Mouse (Mus musculus): ENCODE data around the gene Zfp366. TPM values are rescaled to one million over a fixed set of nuclear protein-coding genes. Genes with fewer than 3 reads are reported as not detected.
A peak's percentile ranks its signal among the peaks of the same experiment; 100 is the strongest.

The Zfp366 gene
- polyA plus RNA-seq, 1 experiment: 2.0 TPM

DNA sequence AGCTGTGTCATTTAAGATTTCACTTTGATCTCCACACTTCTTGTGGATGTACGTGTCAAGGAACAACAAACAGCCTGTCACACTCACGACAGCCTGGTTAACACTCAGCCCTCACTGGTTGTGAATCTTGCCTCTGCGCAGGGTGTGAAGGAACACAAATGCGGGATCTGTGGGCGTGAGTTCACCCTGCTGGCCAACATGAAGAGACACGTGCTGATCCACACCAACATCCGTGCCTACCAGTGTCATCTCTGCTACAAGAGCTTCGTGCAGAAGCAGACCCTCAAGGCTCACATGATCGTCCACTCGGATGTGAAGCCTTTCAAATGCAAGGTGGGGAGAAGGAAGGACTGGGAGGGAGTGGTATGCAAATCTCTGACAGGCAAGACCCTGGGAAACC is 49.3 kb downstream of the Zfp366 start:
- H3K27me3 ChIP-seq (ENCODE audit: control insufficient read depth, insufficient read depth, low read length): no peaks in the 10 kb centered on the region
- no peak overlapping the region for H3K4me3 ChIP-seq (ENCODE audit: low read depth, low read length)
- TF ChIP-seq CTCF (IDR thresholded peaks at IDR 0.05; ENCODE audit: extremely low read depth, insufficient read length, insufficient replicate concordance, low read depth, low read length) (no peak), POLR2A (IDR thresholded peaks at IDR 0.05; ENCODE audit: low read depth, low read length) (no peak)
- H3K36me3 ChIP-seq (ENCODE audit: control insufficient read depth, insufficient read depth, low read length): no peaks in the 10 kb centered on the region
- WGBS: 85% methylated on average over 10 of the region's 10 CpGs
- peaks cover 4% of the 10 kb centered on the region; the same call in 1 of the 2 replicates for H3K4me1 ChIP-seq (ENCODE audit: control insufficient read depth, insufficient read depth, insufficient read length, low read length)
- H3K27ac ChIP-seq (ENCODE audit: insufficient read depth, low read depth, low read length): no peak overlapping the region

DNA sequence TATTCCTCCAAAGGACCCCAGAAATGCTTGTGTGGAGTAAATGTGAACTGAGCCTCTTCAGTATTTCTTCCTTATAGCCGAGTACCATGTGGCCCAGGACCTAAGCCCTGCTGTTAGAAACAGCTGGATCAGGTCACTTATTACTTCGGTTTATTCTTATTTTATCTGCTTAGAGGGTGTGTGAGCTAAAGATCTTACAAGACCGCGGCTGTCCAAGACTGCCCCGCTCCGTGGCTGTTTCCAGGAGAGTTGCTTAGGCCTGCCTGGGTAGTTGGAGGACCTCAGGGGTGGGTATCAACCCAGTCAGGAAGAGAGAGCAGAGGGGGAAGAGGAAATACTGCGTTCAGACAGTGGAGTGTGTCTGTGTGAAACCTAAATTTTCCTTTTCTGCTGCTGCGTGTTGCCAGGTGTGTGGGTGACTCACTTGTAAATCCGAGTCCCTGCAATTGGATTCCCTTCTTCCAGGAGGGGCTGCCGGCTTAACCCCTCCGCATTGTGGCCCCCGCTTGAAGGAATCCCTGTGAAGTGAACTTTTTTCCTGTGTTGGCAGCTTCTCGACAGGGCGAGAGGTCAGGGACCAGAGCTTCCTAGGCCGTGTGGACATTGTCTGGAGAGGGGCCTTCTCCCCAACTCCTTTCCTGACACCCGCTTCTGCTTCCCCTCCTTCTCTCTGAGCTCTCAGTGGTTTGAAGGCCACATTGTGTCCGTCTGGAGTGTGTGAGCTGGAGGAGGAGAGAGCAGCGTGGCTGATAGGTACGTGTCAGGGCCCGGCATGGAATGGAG is 51.0 kb downstream of the Zfp366 start:
- WGBS: 77% methylated on average over 20 of the region's 20 CpGs
- no peak overlapping the region for H3K27ac ChIP-seq (ENCODE audit: insufficient read depth, low read depth, low read length)

DNA sequence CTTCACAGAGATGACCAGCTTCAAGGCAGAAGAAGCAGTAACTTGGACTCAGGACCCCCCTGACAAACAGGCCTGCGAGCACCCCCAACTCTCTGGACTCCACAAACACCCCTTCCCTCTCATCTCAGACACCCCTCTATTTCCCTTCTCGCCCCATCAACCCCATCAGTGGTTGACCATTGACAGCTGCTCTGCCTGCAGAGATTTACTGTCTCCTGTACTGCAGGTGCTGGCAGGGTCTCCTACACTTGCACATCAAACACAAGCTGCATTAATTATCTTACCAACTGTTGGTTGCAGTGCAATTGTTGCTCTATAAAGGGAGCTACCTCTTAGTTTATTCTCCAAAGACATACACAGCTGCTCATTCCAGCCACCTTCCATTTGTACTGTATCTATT is 51.6 kb downstream of the Zfp366 start:
- TF ChIP-seq CTCF (IDR thresholded peaks at IDR 0.05; ENCODE audit: extremely low read depth, insufficient read length, insufficient replicate concordance, low read depth, low read length) (no peak), POLR2A (IDR thresholded peaks at IDR 0.05; ENCODE audit: low read depth, low read length) (no peak)
- Histone ChIP-seq H3K27ac (ENCODE audit: insufficient read depth, low read depth, low read length) (no peak overlapping the region), H3K36me3 (ENCODE audit: control insufficient read depth, insufficient read depth, low read length) (no peaks in the 10 kb centered on the region), H3K27me3 (ENCODE audit: control insufficient read depth, insufficient read depth, low read length) (no peaks in the 10 kb centered on the region), H3K4me1 (ENCODE audit: control insufficient read depth, insufficient read depth, insufficient read length, low read length) (peaks cover 7% of the 10 kb centered on the region; the same call in 1 of the 2 replicates), H3K4me3 (ENCODE audit: low read depth, low read length) (no peak overlapping the region)
- WGBS: 82% methylated on average over 2 of the region's 2 CpGs

More for the DNA sequence above, 51.0 kb downstream of the Zfp366 start:
- Histone ChIP-seq H3K27me3 (ENCODE audit: control insufficient read depth, insufficient read depth, low read length) (no peaks in the 10 kb centered on the region), H3K4me1 (ENCODE audit: control insufficient read depth, insufficient read depth, insufficient read length, low read length) (peaks cover 7% of the 10 kb centered on the region; the same call in 1 of the 2 replicates), H3K36me3 (ENCODE audit: control insufficient read depth, insufficient read depth, low read length) (no peaks in the 10 kb centered on the region), H3K4me3 (ENCODE audit: low read depth, low read length) (no peak overlapping the region)
- no peak for TF ChIP-seq CTCF (IDR thresholded peaks at IDR 0.05; ENCODE audit: extremely low read depth, insufficient read length, insufficient replicate concordance, low read depth, low read length)
- TF ChIP-seq POLR2A (IDR thresholded peaks at IDR 0.05; ENCODE audit: low read depth, low read length): no peak

DNA sequence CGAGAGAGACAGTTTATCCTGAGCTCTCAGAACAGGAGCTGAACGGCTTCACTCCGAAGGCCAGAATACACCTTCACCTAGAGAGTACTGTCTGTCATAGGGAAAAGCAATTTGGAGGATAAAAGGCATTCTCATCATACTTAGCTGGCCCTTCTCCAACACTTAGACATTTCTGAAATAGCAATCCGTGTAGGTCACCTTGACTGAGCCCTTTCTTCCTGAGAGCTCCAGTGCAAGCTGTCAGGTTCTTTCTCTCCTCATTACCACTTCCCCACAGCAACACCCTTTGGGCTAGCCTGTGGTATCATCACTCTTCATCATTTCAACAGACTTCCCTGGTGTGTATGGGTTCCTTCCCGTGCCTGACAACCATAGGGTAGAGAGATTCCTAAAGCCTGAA is 52.5 kb downstream of the Zfp366 start:
- TF ChIP-seq CTCF (IDR thresholded peaks at IDR 0.05; ENCODE audit: extremely low read depth, insufficient read length, insufficient replicate concordance, low read depth, low read length): no peak
- TF ChIP-seq POLR2A (IDR thresholded peaks at IDR 0.05; ENCODE audit: low read depth, low read length): no peak
- 84% methylated on average over 5 of the region's 5 CpGs for WGBS
- no peaks in the 10 kb centered on the region for H3K36me3 ChIP-seq (ENCODE audit: control insufficient read depth, insufficient read depth, low read length)
- H3K27ac ChIP-seq (ENCODE audit: insufficient read depth, low read depth, low read length): 0 out of 2 replicates have a peak overlapping the region, but pooled peaks have one; percentile 10
- H3K4me3 ChIP-seq (ENCODE audit: low read depth, low read length): no peak overlapping the region
- peaks cover 7% of the 10 kb centered on the region; the same call in 1 of the 2 replicates for H3K4me1 ChIP-seq (ENCODE audit: control insufficient read depth, insufficient read depth, insufficient read length, low read length)
- no peaks in the 10 kb centered on the region for H3K27me3 ChIP-seq (ENCODE audit: control insufficient read depth, insufficient read depth, low read length)

DNA sequence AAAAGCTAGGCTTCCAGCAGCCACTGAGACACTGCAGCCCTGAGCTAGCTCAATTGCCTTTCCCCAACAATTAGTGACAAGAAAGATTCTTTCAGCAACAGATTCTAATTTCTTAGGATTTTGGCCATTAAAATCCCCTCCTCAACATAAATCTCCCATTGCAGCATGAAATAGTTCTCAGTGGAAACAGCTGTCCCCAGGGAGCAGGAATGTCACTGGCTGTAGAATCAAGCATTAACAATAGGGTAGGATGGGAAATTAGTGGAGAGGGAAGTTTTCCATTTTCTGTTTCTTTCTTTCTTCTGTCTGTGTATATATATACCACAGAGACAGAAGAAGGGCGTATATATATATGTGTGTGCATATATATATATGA is 53.2 kb downstream of the Zfp366 start:
- Histone ChIP-seq H3K4me3 (ENCODE audit: low read depth, low read length) (no peak overlapping the region), H3K27me3 (ENCODE audit: control insufficient read depth, insufficient read depth, low read length) (no peaks in the 10 kb centered on the region), H3K27ac (ENCODE audit: insufficient read depth, low read depth, low read length) (peak overlapping the region; percentile 86), H3K36me3 (ENCODE audit: control insufficient read depth, insufficient read depth, low read length) (no peaks in the 10 kb centered on the region), H3K4me1 (ENCODE audit: control insufficient read depth, insufficient read depth, insufficient read length, low read length) (peaks cover 7% of the 10 kb centered on the region; the same call in 1 of the 2 replicates)
- 38% methylated on average over 1 of the region's 1 CpGs for WGBS
- TF ChIP-seq CTCF (IDR thresholded peaks at IDR 0.05; ENCODE audit: extremely low read depth, insufficient read length, insufficient replicate concordance, low read depth, low read length): no peak
- no peak for TF ChIP-seq POLR2A (IDR thresholded peaks at IDR 0.05; ENCODE audit: low read depth, low read length)

DNA sequence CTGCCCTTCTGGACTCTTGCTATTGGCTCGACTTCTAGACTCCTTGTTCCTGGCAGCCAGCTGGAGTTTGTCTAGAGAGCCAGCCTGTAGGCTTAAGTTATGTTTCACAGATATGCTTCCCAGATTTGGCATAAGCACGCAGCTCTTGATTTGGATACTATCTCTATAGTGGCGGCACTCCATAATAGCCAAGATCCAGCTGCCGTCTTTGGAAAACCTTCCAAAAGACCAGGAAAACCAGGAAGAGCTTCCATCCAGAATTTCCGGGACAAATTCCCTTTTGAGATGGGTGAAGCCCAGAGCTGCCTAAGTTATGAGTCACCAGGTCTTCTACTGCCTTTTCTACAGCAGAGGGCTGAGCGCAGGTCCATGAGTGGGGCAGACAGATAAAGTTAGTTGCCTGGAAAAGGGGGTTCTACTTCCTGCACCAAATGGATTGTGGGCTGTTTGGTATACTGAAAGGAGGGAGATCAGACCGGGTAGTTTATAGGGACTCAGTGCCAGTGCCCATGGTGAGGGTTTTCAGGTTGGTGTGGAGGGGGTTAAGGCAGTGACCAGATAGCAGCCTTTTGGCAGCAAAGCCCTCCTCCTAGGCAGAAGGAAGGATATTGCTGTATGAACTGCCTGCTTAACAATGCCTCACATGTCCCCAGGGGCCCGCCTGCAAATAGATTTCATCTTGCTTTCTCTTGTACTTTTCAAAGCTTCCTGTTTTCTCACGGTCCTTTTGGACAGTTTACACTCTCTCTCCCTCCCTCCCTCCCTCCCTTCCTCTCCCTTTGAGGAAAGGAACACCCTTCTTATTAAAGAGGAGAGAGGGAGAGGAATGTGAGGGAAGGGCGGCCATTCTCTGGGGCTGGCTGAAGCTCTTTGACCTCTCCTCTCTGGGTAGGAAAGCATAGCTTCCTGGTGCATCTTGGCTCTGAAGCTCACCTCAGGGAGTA is 53.9 kb downstream of the Zfp366 start:
- H3K27me3 ChIP-seq (ENCODE audit: control insufficient read depth, insufficient read depth, low read length): no peaks in the 10 kb centered on the region
- H3K36me3 ChIP-seq (ENCODE audit: control insufficient read depth, insufficient read depth, low read length): no peaks in the 10 kb centered on the region
- TF ChIP-seq POLR2A (IDR thresholded peaks at IDR 0.05; ENCODE audit: low read depth, low read length) (no peak), CTCF (IDR thresholded peaks at IDR 0.05; ENCODE audit: extremely low read depth, insufficient read length, insufficient replicate concordance, low read depth, low read length) (no peak)
- H3K27ac ChIP-seq (ENCODE audit: insufficient read depth, low read depth, low read length): peak overlapping the region; percentile 86
- 24% methylated on average over 10 of the region's 10 CpGs for WGBS
- H3K4me1 ChIP-seq (ENCODE audit: control insufficient read depth, insufficient read depth, insufficient read length, low read length): peaks cover 7% of the 10 kb centered on the region; the same call in 1 of the 2 replicates
- H3K4me3 ChIP-seq (ENCODE audit: low read depth, low read length): no peak overlapping the region

DNA sequence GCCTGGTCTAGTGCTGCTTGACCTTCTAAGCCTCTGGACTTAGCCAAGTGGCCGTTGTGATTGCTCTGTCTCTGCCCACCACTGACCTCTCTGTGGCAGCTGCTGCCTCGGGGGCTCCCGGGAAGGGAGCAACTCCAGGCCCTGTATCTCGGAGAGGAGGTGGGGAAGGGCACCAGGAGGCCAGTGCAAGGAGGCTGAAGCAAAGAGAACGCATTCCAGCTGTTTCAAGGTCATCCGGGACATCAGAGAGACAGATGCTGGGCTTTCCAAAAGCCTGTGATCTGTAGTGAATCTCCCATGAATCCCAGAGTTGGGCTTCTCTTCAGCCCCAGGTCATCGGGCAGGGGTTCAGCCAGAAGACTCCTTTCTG is 54.5 kb downstream of the Zfp366 start:
- Histone ChIP-seq H3K27me3 (ENCODE audit: control insufficient read depth, insufficient read depth, low read length) (no peaks in the 10 kb centered on the region), H3K27ac (ENCODE audit: insufficient read depth, low read depth, low read length) (peak overlapping the region; percentile 74), H3K4me1 (ENCODE audit: control insufficient read depth, insufficient read depth, insufficient read length, low read length) (peaks cover 7% of the 10 kb centered on the region; the same call in 1 of the 2 replicates), H3K36me3 (ENCODE audit: control insufficient read depth, insufficient read depth, low read length) (no peaks in the 10 kb centered on the region), H3K4me3 (ENCODE audit: low read depth, low read length) (no peak overlapping the region)
- WGBS: 39% methylated on average over 7 of the region's 7 CpGs
- TF ChIP-seq POLR2A (IDR thresholded peaks at IDR 0.05; ENCODE audit: low read depth, low read length): no peak
- no peak for TF ChIP-seq CTCF (IDR thresholded peaks at IDR 0.05; ENCODE audit: extremely low read depth, insufficient read length, insufficient replicate concordance, low read depth, low read length)
